Mouse (Mus musculus) granulocyte monocyte progenitor cell, adult 5-6 weeks (primary cell): ENCODE measurements around the gene Lix1. TPM values are rescaled to one million over a fixed set of nuclear protein-coding genes. Genes with fewer than 3 reads are reported as not detected.
"Not testable (repeated sequence)": the region's sequence is repeated elsewhere in the genome, so short reads cannot be mapped to it uniquely, and the experiment has no call there.

Experiments
- ATAC-seq: replicated peaks from 2 replicates; pipeline ENCODE4 v1.8.0; 2016; ENCODE audit warnings: mild to moderate bottlenecking, moderate TSS enrichment, inconsistent platforms; ENCODE audit not compliant: poor library complexity, severe bottlenecking
- total RNA-seq, 2 experiments: library from RNA; stranded (forward) in 1 of 2; stranded (reverse) in 1 of 2; fragments of 200-712, 200-1000 nt in 1 of 2; fragments of >200 nt in 1 of 2; fragmentation: Nextera tagmentation in 1 of 2; gene quantifications; 2 replicates each; pipeline ENCODE4 v1.2.3; 2014 to 2017

Lix1 gene
- total RNA-seq, 2 experiments from 2014 or later = not detected

DNA sequence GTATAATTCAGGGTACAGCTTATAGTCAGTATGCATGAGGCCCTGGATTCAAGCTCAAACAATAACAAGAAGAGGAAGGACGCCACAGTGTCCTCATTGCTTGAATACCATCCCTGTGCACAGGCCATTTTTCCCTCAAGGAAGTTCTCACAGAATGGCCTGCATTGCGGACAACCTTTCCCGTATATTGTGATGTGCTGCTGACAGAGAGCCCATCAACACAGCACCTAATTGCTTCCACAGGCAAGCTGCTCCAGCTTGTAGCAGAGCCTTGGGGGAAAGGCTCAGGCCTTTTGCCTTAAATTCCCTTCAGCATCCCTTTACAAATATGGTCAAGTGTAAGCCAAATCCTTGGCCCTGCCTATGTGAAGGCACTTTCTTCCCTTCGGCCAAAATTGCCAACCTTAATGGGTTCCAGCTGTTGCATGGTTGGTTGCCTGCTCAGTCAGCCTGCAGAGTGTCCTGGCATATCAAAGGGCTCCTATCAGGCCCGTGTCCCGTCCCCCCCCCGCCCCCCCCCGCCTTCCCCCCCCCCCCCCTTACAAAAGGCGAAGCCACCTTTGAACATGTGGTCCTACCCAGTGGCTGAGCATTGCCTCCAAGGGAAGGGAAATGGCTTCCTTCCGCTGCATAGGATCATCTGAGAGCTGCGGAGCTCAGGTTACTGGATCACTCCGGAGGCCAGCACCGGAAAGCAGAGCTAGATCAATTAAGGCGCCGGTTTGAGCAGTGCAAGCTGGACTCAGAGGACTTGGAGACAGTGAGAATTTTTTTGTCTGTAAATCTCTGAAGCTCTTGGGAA is 88.5 kb downstream of the Lix1 start:
- ATAC-seq = no peak

DNA sequence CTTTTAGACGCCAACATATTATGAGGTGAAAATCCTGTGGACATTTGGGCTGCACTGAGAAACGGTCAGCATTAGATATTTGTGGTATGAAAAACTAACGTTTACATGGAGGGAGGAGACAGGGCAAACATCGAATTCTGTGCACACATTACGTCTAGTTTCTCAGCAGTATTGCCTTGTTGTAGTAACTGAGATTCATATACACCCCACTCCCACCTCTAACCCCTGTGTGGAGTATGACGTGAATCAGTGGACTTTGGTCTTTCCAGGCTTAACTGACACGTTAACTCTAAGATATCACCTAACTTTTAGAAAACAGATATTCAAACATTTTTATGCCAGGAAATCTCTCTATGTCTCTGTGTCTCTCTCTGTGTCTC is 89.1 kb downstream of the Lix1 start:
- no peak for ATAC-seq

- no peak for ATAC-seq
These were observed 89.6 kb downstream of the Lix1 start for GRCm38 (mm10) chr17:17492116-17492515.

GRCm38 (mm10) chr17:17496234-17496633 is 93.8 kb downstream of the Lix1 start:
- not testable (repeated sequence) for ATAC-seq

- ATAC-seq = no peak
These were observed 94.3 kb downstream of the Lix1 start for GRCm38 (mm10) chr17:17496730-17497129.

DNA sequence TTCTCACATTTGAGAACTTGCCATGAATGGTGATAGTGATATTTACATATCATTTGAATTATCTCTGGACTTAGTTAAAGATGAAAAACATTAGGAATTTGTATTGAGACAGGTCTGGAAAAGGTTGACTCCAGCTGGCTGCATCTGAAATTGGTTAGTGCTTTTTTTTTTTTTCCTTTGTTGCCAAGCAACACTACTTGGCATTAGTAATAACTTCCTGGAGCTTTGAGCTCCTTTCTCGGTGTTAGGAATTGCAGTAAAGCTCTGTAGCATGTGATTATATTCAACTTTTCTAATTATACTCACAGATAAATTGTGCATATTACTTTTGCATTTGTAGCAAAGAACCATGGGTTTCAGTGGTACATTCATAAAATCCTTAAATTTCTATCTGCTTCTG is 96.4 kb downstream of the Lix1 start:
- ATAC-seq = no peak

DNA sequence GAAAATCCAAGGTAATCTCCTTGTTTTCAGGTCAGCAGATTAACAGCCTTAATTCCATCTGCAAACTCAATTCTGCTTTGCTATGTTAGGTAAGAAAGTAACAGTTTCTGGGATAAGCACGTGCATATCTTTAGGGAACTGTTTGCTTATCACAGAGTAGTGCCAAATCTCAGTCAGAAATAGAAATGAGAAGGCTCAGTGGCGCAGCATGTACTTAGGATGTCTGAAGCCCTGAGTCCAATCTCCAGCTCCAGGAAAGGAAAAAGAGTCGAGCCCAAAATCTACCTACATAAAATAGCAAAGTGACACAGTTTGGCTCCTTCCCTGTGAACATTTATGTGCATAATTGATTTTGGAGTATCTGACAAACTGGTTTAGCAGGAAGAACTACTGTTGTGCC is 96.8 kb downstream of the Lix1 start:
- ATAC-seq = no peak

- no peak for ATAC-seq
These were observed 104.2 kb downstream of the Lix1 start for GRCm38 (mm10) chr17:17506677-17507076.

Other genes starting within 250 kb of the Lix1 start
- 39.3 and 39.8 TPM in 2 replicates for gene Riok2, start 28.4 kb upstream of the Lix1 start, total RNA-seq (2014; fragmentation: Nextera tagmentation)
- gene Riok2, start 28.4 kb upstream of the Lix1 start, total RNA-seq (2017) = 35.0 and 54.0 TPM in 2 replicates
- gene Lnpep, start 222.4 kb downstream of the Lix1 start, total RNA-seq (2014; fragmentation: Nextera tagmentation) = 42.2 and 46.3 TPM in 2 replicates
- 51.6 and 52.2 TPM in 2 replicates for gene Lnpep, start 222.4 kb downstream of the Lix1 start, total RNA-seq (2017)